Mouse (Mus musculus) mesoderm, embryonic 11.5 days (tissue): Measurements from ENCODE around the gene Mpv17.
A peak's percentile ranks its signal among the peaks of the same experiment; 100 is the strongest.

ENCODE experiments used
- DNase-seq: peaks from one replicate; pipeline ENCODE4 v3.0.0-alpha.2; 2012; ENCODE audit warnings: low read depth, low spot score

Gene Mpv17

DNA sequence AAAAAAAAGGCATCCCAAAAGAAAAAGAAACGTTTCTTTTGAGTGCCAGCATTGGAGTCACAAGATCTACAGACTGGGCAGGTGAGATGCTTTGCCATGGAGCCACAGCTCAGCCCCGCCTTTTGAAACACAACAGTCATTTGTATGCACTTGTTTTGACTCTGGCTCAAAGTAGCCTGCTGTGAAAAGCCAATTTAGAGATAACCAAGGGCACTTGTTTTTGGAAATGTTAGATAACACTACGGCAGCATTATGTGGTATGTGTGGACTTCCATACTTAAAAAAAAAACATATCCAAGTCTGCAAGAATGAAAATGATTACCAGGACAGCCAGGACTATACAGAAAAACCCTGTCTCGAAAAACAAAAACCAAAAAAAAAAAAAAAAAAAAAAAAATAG is 29.6 kb upstream of the Mpv17 start:
- DNase-seq = no peak

DNA sequence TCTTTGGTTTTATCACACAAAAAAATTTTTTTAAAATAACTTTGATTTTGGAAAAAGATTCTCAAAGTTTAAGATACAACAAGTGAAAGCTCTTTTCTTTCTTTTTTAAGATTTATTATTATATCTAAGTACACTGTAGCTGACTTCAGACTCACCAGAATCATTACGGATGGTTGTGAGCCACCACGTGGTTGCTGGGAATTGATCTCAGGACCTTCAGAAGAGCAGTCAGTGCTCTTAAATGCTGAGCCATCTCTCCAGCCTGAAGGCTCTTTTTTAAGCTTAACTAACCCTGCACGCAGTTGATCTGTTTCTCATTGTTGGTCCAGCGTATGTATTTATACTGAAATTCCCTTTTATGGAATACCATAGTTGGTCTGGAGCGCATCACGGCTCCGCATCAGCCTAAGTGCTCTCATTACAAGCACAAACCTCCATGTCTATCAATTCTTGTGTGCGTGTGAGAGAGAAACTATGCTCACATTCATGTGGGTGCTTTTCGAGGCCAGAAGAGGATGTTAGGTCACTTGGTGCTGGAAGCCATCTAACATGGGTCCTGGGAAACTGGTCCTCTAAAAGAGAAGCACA is 27.2 kb upstream of the Mpv17 start:
- no peak for DNase-seq

DNA sequence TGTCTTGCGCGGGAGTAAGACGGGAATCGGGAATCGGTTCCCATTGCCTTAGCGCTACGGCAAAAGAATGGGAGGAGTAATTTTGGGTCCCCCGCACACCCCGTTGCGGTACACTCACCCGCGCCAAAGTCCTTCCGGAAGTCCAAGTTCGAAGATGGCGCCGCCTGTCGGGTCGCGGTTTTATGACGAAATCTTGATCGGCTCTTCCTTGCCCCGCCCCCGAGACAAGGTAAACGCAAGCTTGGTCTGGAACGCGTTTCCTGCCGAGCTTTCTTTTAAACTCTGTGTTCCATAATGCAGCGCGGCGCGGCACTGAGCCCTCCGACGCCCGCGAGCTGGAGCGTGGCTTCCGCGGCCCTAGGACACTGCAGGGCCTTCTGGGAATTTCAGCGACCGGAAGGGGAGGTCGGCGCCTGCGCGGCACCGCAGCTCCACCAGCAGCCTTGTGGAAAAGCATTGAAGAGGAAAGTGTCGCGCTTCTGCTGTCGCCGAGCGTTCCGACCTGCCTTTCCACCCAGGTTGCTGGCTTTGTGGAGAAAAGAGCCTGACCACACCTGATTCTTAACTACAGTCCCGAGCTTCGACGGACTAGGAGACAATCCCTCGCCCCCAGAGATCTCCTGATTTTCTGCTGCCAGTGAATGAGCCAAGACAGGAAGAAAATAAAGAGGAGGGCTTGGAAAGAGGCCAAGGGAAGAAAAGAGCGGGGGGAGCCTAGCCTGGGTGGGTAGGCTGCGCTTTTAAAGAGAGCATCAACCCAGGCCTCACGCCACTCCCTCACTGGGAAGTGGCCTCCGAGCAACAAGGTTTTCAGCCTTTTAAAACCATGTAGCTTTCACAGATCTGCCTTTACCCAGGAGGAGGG is 25.9 kb upstream of the Mpv17 start, which contains the start of the genes Gm29609 and Gtf3c2:
Gene Gm29609, minus strand, starts transcription at position 146 of the 865 bp plus-strand sequence.
Gene Gtf3c2, minus strand, starts transcription at position 379 of the 865 bp plus-strand sequence.
- peak; percentile 95 for DNase-seq

DNA sequence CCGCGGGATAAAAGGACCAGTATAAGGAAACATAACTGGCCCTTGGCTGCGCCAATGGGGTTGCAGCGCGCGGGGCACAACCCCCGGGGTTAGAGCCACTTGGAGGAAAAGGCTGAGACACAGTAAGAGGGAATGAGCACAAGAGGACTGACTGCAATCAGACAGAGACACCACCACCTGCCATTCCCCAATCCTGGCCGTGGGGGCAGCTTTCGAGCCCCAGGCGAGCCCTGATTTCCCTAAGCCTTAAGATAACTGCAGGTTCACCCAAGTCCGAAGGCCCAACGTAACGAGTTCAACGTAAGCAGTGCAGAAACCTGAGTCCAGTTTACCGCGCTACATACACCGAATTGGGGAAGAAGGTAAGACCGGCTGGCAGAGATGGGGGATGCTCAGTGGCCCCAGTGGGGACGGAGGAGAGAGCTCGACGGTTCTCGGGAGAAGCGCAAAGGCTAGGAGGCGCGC is 25.3 kb upstream of the Mpv17 start:
- DNase-seq = peak; percentile 43

DNA sequence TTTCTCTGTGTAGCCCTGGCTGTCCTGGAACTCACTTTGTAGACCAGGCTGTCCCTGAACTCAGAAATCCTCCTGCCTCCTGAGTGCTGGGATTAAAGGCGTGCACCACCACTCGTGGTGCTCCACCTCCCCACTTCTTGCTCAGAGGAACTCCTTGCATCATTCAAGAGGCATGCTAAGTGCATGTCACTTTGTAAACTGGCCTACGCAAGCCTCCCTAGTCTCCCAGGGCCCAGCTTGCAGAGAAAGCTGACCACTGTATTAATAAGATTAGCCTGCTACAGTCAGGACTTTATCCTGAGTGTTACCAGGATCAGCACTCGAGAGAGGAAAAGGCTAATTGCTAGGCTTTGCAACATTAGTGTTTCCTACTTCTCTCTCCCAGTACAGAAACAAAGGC is 14.6 kb upstream of the Mpv17 start:
- DNase-seq = no peak

DNA sequence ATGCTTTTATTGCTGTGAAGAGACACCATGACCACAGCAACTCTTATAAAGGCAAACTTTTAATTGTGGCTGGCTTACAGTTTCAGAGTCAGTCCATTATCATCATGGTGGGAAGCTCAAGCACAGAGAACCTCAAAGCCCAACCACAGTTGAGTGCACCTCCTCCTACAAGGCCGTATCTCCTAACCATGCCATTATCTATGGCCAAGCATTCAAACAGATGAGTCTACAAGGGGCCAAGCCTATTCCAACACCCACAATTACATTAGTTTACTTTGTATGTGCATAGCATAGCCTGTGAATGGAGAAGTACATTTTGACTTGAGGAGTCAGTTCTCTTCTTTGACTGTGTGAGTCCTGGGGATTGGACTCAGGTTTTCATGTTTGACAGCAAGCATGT is 10.8 kb upstream of the Mpv17 start:
- no peak for DNase-seq

DNA sequence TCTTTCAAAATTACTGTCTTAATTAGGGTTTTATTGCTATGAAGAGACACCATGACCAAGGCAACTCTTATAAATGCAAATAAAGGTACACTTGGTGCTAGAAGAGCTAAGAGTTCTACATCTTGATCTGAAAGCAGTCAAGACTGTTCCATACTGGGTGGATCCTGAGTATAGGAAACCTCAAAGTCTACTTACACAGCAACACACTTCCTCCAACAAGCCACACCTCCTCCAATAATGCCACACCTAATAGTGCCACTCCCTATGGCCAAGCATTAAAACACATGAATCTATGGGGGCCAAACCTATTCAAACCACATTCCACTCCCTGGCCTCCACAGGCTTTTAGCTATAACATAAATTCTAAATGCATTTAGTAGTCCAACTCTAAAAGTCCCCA is 8.4 kb upstream of the Mpv17 start:
- DNase-seq = no peak

DNA sequence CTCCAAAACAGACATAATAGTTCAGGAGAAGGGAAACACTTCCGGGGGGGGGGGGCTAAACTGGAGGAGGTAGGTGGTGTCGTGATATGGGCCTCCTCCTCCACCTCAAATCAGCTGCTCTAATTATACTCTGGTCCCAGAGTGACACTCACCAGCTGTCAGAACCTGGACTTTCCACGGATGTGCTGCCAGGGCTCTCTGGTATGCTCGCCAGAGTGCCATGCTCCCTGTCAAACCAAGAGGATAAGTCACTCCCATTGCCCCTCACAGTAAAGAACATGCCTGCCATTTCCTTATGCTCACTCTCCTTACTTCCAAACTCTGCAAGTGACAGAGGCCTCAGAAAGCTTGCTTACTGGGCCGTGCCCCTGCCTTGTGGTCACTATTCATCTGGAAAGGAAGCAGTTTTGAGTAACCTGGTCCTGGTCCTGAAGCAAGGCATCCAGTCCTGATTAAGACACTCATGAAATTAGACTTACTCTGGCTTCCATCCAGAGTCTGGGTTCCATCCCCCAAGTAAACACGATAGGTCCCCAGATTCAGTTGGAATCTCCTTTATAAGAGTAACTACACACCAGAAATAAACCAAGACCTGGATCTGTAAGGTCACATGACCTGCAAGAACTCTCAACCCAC is 417 bp downstream of the Mpv17 start:
- no peak for DNase-seq

DNA sequence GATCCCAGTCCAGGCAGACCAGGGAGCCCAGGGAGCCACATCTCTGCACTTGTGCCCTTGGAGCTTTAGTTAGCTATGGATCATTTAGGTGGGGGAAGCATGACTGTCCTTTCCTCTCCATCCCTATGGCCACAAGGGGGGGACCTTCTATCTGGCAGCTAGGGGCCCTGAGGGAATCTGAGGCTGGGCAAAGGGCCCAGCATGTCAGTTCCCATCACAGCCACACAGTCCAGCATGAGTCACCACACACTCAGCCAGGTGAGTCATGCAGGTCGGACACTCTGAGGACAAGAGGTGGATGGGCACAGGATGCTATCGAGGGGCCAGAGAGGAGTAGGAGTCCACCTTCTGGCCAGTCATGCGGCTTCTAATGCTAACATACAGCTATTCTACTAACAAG is 2.3 kb downstream of the Mpv17 start:
- DNase-seq = no peak

DNA sequence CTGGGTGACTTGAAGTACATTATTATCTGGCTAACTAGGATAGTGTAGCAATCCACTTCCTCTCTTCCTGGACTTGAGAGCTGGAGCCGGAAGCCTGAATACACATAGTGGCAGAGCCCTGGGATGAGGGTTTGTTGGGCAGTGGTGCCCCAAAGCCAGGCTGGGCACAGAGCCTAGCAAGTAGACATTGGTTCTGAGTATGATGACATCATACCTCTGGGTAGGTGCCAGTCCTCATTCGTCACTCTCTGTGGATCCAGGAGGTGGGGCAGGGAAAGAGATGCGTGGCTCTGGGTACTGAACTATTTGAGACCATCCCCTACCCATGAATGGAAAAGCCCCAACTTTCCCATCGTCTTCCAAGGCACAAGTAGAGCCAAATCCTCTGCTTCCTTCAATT is 4.3 kb downstream of the Mpv17 start:
- DNase-seq = no peak

DNA sequence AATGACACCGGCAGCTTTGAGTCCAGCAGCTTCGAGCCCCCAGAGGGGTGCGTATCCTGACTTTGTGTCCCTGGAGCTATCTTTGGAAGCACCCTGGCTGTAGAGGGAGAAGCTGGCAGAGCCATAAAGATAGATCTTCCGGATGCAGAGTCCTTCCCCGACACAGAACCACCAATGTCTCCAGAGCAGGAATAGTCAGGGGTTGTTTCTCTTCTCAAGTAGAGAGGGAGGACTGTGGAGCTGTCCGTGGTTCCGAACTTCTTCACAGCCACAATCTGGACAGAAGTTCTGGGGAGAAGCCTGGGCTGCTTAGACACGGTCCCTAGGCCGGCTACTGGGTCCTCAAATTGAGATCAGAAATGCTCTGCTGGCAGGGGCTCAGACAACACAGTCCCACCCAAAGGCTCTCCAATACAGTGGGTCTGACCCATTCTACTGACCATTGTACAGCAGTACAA is 15.1 kb downstream of the Mpv17 start:
- peak; percentile 42 for DNase-seq

DNA sequence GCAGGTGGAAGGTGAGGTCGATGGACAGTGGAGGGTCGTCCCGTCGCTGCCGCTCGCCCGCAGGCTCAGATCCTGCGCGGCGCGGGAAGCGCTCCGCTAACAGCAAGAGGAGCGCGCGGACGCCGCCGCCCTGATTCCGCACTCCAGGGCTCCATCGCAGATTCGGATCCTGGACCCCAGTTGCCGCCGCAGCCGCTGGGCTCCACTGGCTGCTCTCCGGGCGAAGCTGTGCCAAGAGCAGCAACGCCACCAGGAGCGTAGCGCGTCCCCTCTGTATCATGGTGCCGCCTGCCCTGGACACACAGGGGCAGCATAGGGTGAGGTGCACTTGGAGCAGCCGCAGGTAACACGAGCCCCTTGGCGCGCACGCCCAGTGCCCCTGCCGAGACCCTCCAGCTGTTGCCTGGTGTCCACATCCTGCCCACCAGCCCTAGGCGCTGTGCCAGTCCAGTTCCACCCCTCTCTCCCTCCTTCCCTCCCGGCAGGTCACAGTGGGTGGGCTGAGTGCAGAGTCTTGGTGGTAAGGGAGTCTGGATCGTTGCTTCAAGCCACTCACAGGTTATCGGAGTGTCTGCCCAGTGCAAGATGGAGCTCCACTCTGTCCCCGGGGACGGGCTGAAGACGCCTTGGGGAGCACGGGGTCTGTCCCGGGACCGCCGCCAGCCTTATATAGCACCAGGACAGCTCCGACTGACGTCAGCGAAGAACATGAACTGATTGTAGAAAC is 15.6 kb downstream of the Mpv17 start, which contains the start of gene Ucn:
Gene Ucn, minus strand, starts transcription at position 589 of the 727 bp plus-strand sequence.
- no peak for DNase-seq

DNA sequence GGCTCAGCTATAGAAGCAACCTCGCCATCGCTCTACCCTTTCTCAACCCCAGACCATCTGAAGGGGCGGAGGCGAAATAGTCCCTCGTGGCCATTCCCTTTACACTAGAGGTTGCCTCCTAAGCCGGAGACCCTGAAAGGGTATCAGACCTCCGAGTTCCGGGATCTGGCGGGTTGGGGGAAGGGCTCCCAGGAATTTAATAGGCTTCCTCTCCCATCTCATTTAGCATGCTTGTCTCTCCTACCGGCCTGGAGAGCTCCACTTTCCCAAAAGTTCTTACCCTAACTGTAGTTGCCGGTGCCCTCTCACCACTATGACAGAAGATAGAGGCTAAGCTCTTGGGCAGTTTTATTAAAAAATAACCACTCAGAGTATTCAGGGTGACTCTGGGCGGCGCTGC is 16.4 kb downstream of the Mpv17 start:
- peak; percentile 8 for DNase-seq

DNA sequence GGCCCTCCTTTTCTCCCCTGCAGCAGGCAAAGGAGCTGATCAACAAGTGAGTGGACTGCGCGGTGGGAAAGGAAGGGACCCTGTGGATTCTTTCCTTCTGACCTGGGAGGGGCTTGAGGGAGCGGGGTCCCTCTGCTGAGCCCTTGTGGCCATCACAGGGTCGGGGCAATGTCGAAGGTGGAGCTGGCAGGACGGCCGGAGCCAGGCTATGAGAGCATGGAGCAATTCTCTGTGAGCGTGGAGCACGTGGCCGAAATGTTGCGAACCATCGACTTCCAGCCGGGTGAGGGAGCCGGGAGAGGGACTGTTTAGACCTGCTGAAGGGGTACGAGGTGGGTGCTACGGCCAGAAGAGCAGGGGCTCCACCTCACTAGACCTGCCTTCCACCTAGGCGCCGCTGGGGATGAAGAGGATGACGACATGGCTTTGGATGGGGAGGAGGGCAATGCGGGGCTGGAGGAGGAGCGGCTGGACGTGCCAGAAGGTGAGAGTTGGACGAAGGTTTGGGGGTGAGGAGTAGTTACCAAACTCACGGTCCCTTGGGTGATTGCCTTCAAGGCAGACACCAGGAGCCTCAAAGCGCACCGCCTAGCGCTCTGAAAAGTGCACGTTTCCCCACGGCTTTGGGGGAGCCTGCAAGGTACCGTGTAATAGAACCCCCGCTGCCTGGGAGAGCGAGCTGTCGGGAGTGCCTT is 17.2 kb downstream of the Mpv17 start:
- no peak for DNase-seq

DNA sequence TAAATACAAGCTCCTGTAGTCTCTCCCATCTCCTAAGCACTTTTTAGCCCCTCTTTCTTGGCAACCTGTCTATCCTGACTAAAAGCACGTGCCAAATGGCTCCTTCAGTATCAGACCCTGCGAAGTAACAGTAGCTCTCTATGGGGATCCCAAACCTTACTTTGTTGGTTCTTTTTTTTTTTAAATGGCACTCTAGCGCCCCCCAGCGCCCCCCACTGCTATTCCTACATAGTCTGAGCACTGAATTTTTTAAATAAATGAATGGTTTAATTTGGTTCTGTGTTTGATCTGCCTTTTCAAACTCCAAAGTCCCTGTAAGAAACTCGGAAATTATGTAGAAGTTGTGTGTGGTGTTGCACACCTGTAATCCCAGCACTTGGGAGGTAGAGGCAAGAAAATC is 28.0 kb downstream of the Mpv17 start:
- DNase-seq = no peak

DNA sequence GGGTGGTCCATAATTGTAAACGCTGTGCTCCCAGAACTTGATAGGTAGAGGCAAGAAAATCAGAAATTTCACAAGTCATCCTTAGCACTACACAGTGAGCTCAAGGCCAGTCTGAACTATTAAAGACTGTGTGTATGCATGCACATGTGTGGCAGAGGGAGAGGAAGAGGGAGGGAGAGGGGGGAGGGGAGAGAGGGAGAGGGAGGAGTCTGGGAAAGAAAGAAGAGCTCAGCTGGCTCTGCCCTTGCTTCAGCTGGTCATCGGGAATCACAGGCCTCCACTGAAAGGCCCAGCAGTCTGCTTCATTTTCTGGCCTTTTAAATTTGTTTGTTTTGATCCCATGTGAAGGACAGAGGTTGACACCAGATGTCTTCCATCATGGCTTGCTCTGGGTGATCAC is 30.6 kb downstream of the Mpv17 start:
- DNase-seq = no peak

DNA sequence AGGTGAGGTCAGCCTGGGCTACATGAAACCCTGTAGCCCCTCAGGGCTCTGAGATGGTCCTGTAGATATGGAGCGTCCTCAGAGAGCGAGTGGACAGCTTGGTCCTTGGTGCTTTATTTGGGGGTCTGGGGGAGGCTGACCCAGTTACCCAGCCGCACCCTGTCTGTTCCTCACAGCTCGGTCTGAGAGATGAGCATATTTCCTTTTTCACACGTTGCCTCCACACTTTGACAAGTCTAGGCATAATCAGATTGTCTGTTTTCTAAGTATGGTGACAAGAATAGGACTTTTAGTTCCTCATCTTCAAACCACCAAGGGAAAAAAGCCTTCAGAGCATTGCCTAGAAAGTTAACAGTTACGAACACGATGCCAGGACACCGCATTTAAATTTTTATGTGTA is 32.9 kb downstream of the Mpv17 start:
- no peak for DNase-seq

DNA sequence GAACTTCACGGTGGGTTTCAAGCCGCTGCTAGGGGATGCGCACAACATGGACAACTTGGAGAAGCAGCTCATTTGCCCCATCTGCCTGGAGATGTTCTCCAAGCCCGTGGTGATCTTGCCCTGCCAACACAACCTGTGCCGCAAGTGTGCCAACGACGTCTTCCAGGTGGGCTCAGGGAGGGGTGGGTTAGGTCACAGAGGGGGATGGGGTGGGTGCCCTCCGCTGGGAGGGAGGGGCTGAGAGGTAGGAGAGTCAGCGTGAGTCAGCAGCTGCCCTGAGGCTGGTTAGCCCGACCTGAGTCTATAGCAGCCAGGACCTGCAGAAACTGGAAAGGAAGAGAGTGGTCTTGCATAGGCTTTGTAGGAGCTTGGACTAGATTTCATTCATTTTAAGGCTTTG is 37.1 kb downstream of the Mpv17 start:
- no peak for DNase-seq

DNA sequence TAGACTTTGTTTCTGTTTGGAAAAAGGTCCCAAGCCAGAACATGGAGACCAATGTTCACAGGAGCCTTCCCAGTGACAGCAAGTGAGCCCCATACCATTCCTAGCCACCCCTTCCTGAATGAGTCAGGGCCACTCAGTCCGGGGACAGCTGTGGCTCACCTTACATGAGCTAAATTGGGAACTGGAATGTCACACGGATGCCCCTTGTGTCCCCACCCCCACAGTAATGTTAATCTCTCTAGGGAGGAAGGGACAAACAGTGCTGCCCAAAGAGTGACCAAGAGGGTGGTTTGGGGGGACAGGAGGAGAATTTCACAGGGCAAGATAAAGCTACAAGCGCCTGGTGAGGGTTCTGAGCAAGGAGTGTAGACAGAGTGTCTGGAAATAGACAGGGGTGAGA is 37.7 kb downstream of the Mpv17 start, which contains the start of gene Trim54:
Gene Trim54, plus strand, starts transcription at position 359 of the 400 bp plus-strand sequence.
- DNase-seq = no peak

DNA sequence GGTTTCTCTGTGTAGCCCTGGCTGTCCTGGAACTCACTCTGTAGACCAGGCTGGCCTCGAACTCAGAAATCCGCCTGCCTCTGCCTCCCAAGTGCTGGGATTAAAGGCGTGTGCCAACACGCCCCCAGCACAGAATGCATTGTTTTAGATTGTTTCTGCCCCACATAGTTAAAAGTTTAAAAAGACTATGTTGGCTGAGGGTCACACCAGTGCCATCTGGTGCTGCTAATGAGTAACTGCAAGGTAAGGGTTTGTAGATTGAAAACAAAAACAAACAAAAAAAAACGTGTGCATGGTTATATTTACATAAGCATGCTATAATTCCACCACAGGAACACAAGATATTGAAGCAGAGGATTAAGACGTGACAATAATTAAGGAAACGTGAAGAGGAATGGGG is 43.3 kb downstream of the Mpv17 start:
- DNase-seq = no peak

DNA sequence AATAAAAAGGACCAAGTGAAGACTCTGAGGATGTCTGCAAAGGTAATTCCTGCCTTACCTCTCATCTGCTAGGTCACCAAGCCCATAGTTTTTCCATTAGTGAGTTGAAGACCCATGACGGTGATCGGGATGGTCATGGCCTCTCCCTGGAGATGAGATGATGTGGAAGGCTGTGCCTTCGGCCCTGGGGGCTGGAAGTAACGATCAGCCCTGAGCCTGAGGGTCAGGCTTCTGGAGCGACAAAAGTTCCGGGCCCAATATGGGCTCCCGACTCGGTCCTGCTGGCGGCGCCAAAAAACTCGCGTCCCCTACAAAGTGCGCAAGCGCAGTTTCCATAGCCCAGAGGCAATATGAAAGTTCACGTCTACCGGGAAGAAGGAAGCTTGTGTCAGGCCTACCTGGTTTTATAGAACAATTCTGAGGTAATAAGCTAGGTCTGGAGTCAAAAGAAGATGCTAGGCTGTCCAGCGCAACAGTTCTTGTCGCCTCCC is 46.0 kb downstream of the Mpv17 start, which contains the start of gene Slc30a3:
Gene Slc30a3, minus strand, starts transcription at position 238 of the 491 bp plus-strand sequence.
- no peak for DNase-seq
